Mouse (Mus musculus) kidney, embryonic 16.5 days (tissue): Measurements from ENCODE around the gene Rpl31. TPM values are rescaled to one million over a fixed set of nuclear protein-coding genes. Genes with fewer than 3 reads are reported as not detected.
A peak's percentile ranks its signal among the peaks of the same experiment; 100 is the strongest.

Experiments
- ATAC-seq: fragments of 200-750 bp; cut with Nextera tagmentation; 2 replicates; pipeline ENCODE4 v1.8.0; 2017; ENCODE audit warnings: moderate TSS enrichment; ENCODE audit not compliant: low FRiP score, low TSS enrichment
- H3K27ac ChIP-seq: fragments of 300-500 bp; sonication (generic); 2 replicates; pipeline ENCODE4 v1.5.1; 2014; ENCODE audit warnings: low read length
- H3K27me3 ChIP-seq: fragments of 300-500 bp; sonication (generic); 2 replicates; pipeline ENCODE4 v1.6.1; 2014; ENCODE audit warnings: low read length, control low read depth, mixed read lengths; ENCODE audit not compliant: insufficient read depth
- H3K36me3 ChIP-seq: fragments of 300-500 bp; sonication (generic); 2 replicates; pipeline ENCODE4 v1.6.1; 2014; ENCODE audit warnings: low read length, control low read depth, mixed read lengths; ENCODE audit not compliant: insufficient read depth
- H3K4me1 ChIP-seq: fragments of 300-500 bp; sonication (generic); 2 replicates; pipeline ENCODE4 v1.6.1; 2014; ENCODE audit warnings: low read length, control low read depth, mixed read lengths; ENCODE audit not compliant: insufficient read depth
- H3K4me2 ChIP-seq: fragments of 300-500 bp; sonication (generic); replicated peaks from 2 replicates; pipeline ENCODE4 v1.6.1; 2014; ENCODE audit warnings: low read depth, low read length
- H3K4me3 ChIP-seq: fragments of 300-500 bp; sonication (generic); 2 replicates; pipeline ENCODE4 v1.5.1; 2014; ENCODE audit warnings: mild to moderate bottlenecking, low read length
- H3K9ac ChIP-seq: fragments of 300-500 bp; sonication (generic); replicated peaks from 2 replicates; pipeline ENCODE4 v1.6.1; 2014; ENCODE audit warnings: low read length
- H3K9me3 ChIP-seq: fragments of 300-500 bp; sonication (generic); 2 replicates; pipeline ENCODE4 v1.6.1; 2016; ENCODE audit warnings: low read length, control low read depth
- WGBS: fragments of 180-500 bp; shearing (Covaris S2); extraction: QIAGEN DNeasy Blood & Tissue Kit; methylation state at CpG from one replicate; pipeline ENCODE4 v1.1.7; 2014; 5-methylcytosine and 5-hydroxymethylcytosine counted together
- polyA plus RNA-seq: library from polyadenylated mRNA; unstranded; fragments of >200 nt; fragmentation: Nextera tagmentation; extraction: Ambion mirVana; gene quantifications from 2 replicates; pipeline ENCODE4 v1.2.1, GENCODE M21; 2015

Rpl31 gene
- 464 and 479 TPM in 2 replicates for polyA plus RNA-seq

- H3K27ac ChIP-seq, result peak within 1 kb of the TSS; percentile 90
- H3K4me1 ChIP-seq, result peaks cover 17% of the 10 kb centered on the region
- WGBS, result under 1% methylated on average over 59 of the region's 62 CpGs
- peak within 1 kb of the TSS; percentile 100 for H3K9ac ChIP-seq
- peak within 1 kb of the TSS; percentile 100 for H3K4me3 ChIP-seq
- peak within 1 kb of the TSS; percentile 85 for H3K4me2 ChIP-seq
- H3K9me3 ChIP-seq, result no peaks in the 10 kb centered on the region
- ATAC-seq, result peak; percentile 99
- peaks cover 37% of the 10 kb centered on the region for H3K36me3 ChIP-seq
- no peaks in the 10 kb centered on the region for H3K27me3 ChIP-seq
These were observed at the start of gene Rpl31 for GRCm38 (mm10) chr1:39367601-39368266. Gene Rpl31, plus strand, starts transcription at chr1:39367842.

GRCm38 (mm10) chr1:39317935-39318334, 49.7 kb upstream of the Rpl31 start:
- H3K27ac ChIP-seq, result no peak overlapping the region
- no peak for ATAC-seq

GRCm38 (mm10) chr1:39318870-39319269, 48.8 kb upstream of the Rpl31 start:
- no peak for ATAC-seq
- Histone ChIP-seq H3K9ac (no peak overlapping the region), H3K36me3 (no peaks in the 10 kb centered on the region), H3K4me2 (no peak overlapping the region), H3K4me1 (0 out of 2 replicates have a peak, but pooled peaks cover 2% of the 10 kb centered on the region), H3K4me3 (no peak overlapping the region), H3K27me3 (no peaks in the 10 kb centered on the region), H3K9me3 (no peaks in the 10 kb centered on the region), H3K27ac (no peak overlapping the region)
- 72% methylated on average over 7 of the region's 7 CpGs for WGBS

More at GRCm38 (mm10) chr1:39317935-39318334, 49.7 kb upstream of the Rpl31 start:
- 78% methylated on average over 2 of the region's 2 CpGs for WGBS
- no peaks in the 10 kb centered on the region for H3K27me3 ChIP-seq
- no peak overlapping the region for H3K9ac ChIP-seq
- no peak overlapping the region for H3K4me3 ChIP-seq
- H3K4me2 ChIP-seq, result no peak overlapping the region
- H3K4me1 ChIP-seq, result 0 out of 2 replicates have a peak, but pooled peaks cover 2% of the 10 kb centered on the region
- no peaks in the 10 kb centered on the region for H3K9me3 ChIP-seq
- no peaks in the 10 kb centered on the region for H3K36me3 ChIP-seq

GRCm38 (mm10) chr1:39321954-39322353, 45.7 kb upstream of the Rpl31 start:
- WGBS, result 60% methylated on average over 6 of the region's 6 CpGs
- Histone ChIP-seq H3K27ac (no peak overlapping the region), H3K4me2 (no peak overlapping the region), H3K36me3 (no peaks in the 10 kb centered on the region), H3K9me3 (no peaks in the 10 kb centered on the region), H3K27me3 (no peaks in the 10 kb centered on the region), H3K4me1 (0 out of 2 replicates have a peak, but pooled peaks cover 2% of the 10 kb centered on the region), H3K9ac (no peak overlapping the region), H3K4me3 (no peak overlapping the region)
- ATAC-seq, result no peak

GRCm38 (mm10) chr1:39325228-39325627, 42.4 kb upstream of the Rpl31 start:
- Histone ChIP-seq H3K27me3 (no peaks in the 10 kb centered on the region), H3K27ac (no peak overlapping the region), H3K36me3 (no peaks in the 10 kb centered on the region), H3K9me3 (no peaks in the 10 kb centered on the region), H3K4me1 (no peaks in the 10 kb centered on the region), H3K4me2 (no peak overlapping the region), H3K9ac (no peak overlapping the region), H3K4me3 (no peak overlapping the region)
- WGBS, result 83% methylated on average over 6 of the region's 6 CpGs
- ATAC-seq, result no peak

GRCm38 (mm10) chr1:39327546-39327945, 40.1 kb upstream of the Rpl31 start:
- ATAC-seq, result no peak
- Histone ChIP-seq H3K9ac (no peak overlapping the region), H3K27me3 (no peaks in the 10 kb centered on the region), H3K27ac (no peak overlapping the region), H3K36me3 (no peaks in the 10 kb centered on the region), H3K4me1 (no peaks in the 10 kb centered on the region), H3K4me3 (no peak overlapping the region), H3K9me3 (no peaks in the 10 kb centered on the region), H3K4me2 (no peak overlapping the region)
- 65% methylated on average over 7 of the region's 7 CpGs for WGBS

- H3K9me3 ChIP-seq, result no peaks in the 10 kb centered on the region
- no peak for ATAC-seq
- no peaks in the 10 kb centered on the region for H3K36me3 ChIP-seq
- H3K9ac ChIP-seq, result no peak overlapping the region
- no peak overlapping the region for H3K4me3 ChIP-seq
- H3K4me2 ChIP-seq, result no peak overlapping the region
- H3K27me3 ChIP-seq, result no peaks in the 10 kb centered on the region
- WGBS, result 59% methylated on average over 7 of the region's 7 CpGs
- no peaks in the 10 kb centered on the region for H3K4me1 ChIP-seq
- H3K27ac ChIP-seq, result no peak overlapping the region
These were observed 36.6 kb upstream of the Rpl31 start for GRCm38 (mm10) chr1:39330857-39331594.

GRCm38 (mm10) chr1:39332456-39332855, 35.2 kb upstream of the Rpl31 start:
- no peaks in the 10 kb centered on the region for H3K36me3 ChIP-seq
- no peak overlapping the region for H3K4me2 ChIP-seq
- H3K9ac ChIP-seq, result no peak overlapping the region
- no peaks in the 10 kb centered on the region for H3K4me1 ChIP-seq
- H3K27me3 ChIP-seq, result no peaks in the 10 kb centered on the region
- no peak overlapping the region for H3K4me3 ChIP-seq
- H3K27ac ChIP-seq, result no peak overlapping the region
- WGBS, result 90% methylated on average over 4 of the region's 4 CpGs
- no peak for ATAC-seq
- H3K9me3 ChIP-seq, result no peaks in the 10 kb centered on the region

- no peak overlapping the region for H3K4me2 ChIP-seq
- H3K27me3 ChIP-seq, result no peaks in the 10 kb centered on the region
- H3K4me1 ChIP-seq, result no peaks in the 10 kb centered on the region
- H3K9me3 ChIP-seq, result no peaks in the 10 kb centered on the region
- no peak overlapping the region for H3K4me3 ChIP-seq
- 0 out of 2 replicates have a peak, but pooled peaks have one; percentile 12 for ATAC-seq
- H3K36me3 ChIP-seq, result no peaks in the 10 kb centered on the region
- H3K9ac ChIP-seq, result no peak overlapping the region
- no peak overlapping the region for H3K27ac ChIP-seq
- 27% methylated on average over 15 of the region's 15 CpGs for WGBS
These were observed 32.0 kb upstream of the Rpl31 start for GRCm38 (mm10) chr1:39335561-39336196.
